Mouse (Mus musculus): Measurements from ENCODE around the gene Atp6v0a1. TPM values are rescaled to one million over a fixed set of nuclear protein-coding genes. Genes with fewer than 3 reads are reported as not detected.

Gene Atp6v0a1
- polyA plus RNA-seq, 1 experiment from 2014 or later, result 175 TPM

DNA sequence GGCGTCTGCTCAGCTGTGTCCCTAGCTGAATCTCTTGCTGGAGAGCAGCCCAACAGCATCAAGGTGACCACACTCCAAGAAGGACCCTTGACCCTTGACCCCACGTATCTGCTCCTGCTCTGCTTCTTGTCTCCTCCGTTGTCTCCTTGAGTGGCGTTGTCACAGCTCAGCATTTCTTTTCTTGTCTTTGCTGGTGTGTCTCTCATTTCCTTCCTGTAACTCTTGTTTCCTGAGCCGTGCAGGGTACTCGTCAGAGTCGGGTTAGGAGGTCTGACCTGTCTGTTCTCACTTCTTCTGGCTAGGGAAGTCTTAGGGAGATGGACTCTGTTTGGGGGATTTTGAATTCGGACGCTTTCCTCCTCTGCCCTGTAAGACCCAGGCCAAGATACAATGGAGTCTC is 37.2 kb downstream of the Atp6v0a1 start:
- no peaks in the 10 kb centered on the region for H3K27me3 ChIP-seq (ENCODE audit: control insufficient read depth, insufficient read depth, low read length)
- no peak overlapping the region for H3K4me3 ChIP-seq (ENCODE audit: low read depth, low read length)
- 81% methylated on average over 9 of the region's 9 CpGs for WGBS
- H3K4me1 ChIP-seq (ENCODE audit: control insufficient read depth, insufficient read depth, low read length), result no peaks in the 10 kb centered on the region
- no peak for ATAC-seq (ENCODE audit: low read depth)
- H3K36me3 ChIP-seq (ENCODE audit: control insufficient read depth, insufficient read depth, low read length), result peaks cover 97% of the 10 kb centered on the region
- no peak overlapping the region for H3K9ac ChIP-seq (replicated peaks; ENCODE audit: low read depth, low read length)
- H3K4me2 ChIP-seq (ENCODE audit: low read depth, low read length), result no peak overlapping the region
- no peaks in the 10 kb centered on the region for H3K9me3 ChIP-seq (ENCODE audit: control insufficient read depth, low read length)
- no peak overlapping the region for H3K27ac ChIP-seq (ENCODE audit: low read depth, low read length)

GRCm38 (mm10) chr11:101047502-101047901 is 38.2 kb downstream of the Atp6v0a1 start:
- Histone ChIP-seq H3K27me3 (ENCODE audit: control insufficient read depth, insufficient read depth, low read length) (no peaks in the 10 kb centered on the region), H3K9ac (replicated peaks; ENCODE audit: low read depth, low read length) (no peak overlapping the region), H3K9me3 (ENCODE audit: control insufficient read depth, low read length) (no peaks in the 10 kb centered on the region), H3K27ac (ENCODE audit: low read depth, low read length) (no peak overlapping the region), H3K4me2 (ENCODE audit: low read depth, low read length) (no peak overlapping the region), H3K4me3 (ENCODE audit: low read depth, low read length) (no peak overlapping the region), H3K4me1 (ENCODE audit: control insufficient read depth, insufficient read depth, low read length) (no peaks in the 10 kb centered on the region), H3K36me3 (ENCODE audit: control insufficient read depth, insufficient read depth, low read length) (peaks cover 94% of the 10 kb centered on the region)
- 86% methylated on average over 3 of the region's 3 CpGs for WGBS
- ATAC-seq (ENCODE audit: low read depth), result no peak

DNA sequence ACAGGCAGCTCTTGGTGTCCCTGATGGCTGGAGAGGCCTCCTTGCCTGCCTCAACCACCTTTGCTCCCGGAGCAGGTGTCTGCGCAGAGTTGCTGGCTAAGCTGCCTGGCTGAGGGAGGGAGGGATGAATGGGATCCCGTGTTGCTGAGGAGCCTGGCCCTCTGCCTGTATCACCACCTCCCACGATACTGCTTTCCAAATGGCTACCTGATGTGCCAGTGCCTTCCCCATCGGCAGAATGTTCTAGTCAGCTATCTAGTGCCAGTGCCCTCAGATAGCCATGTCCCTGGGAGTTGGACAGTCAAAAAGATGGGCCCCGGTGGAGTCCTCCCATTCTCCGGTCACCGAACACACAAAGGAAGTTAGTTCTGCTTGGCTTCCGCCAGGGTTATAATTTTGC is 41.1 kb downstream of the Atp6v0a1 start:
- Histone ChIP-seq H3K27me3 (ENCODE audit: control insufficient read depth, insufficient read depth, low read length) (no peaks in the 10 kb centered on the region), H3K36me3 (ENCODE audit: control insufficient read depth, insufficient read depth, low read length) (peaks cover 79% of the 10 kb centered on the region), H3K9ac (replicated peaks; ENCODE audit: low read depth, low read length) (no peak overlapping the region), H3K4me2 (ENCODE audit: low read depth, low read length) (no peak overlapping the region), H3K4me1 (ENCODE audit: control insufficient read depth, insufficient read depth, low read length) (no peaks in the 10 kb centered on the region), H3K4me3 (ENCODE audit: low read depth, low read length) (no peak overlapping the region), H3K9me3 (ENCODE audit: control insufficient read depth, low read length) (no peaks in the 10 kb centered on the region), H3K27ac (ENCODE audit: low read depth, low read length) (no peak overlapping the region)
- 85% methylated on average over 9 of the region's 9 CpGs for WGBS
- no peak for ATAC-seq (ENCODE audit: low read depth)

GRCm38 (mm10) chr11:101051051-101051493 is 41.8 kb downstream of the Atp6v0a1 start:
- ATAC-seq (ENCODE audit: low read depth), result no peak
- H3K36me3 ChIP-seq (ENCODE audit: control insufficient read depth, insufficient read depth, low read length), result peaks cover 79% of the 10 kb centered on the region
- no peak overlapping the region for H3K27ac ChIP-seq (ENCODE audit: low read depth, low read length)
- H3K4me1 ChIP-seq (ENCODE audit: control insufficient read depth, insufficient read depth, low read length), result no peaks in the 10 kb centered on the region
- H3K27me3 ChIP-seq (ENCODE audit: control insufficient read depth, insufficient read depth, low read length), result no peaks in the 10 kb centered on the region
- H3K4me3 ChIP-seq (ENCODE audit: low read depth, low read length), result no peak overlapping the region
- H3K9me3 ChIP-seq (ENCODE audit: control insufficient read depth, low read length), result no peaks in the 10 kb centered on the region
- no peak overlapping the region for H3K9ac ChIP-seq (replicated peaks; ENCODE audit: low read depth, low read length)
- WGBS, result 90% methylated on average over 6 of the region's 6 CpGs
- no peak overlapping the region for H3K4me2 ChIP-seq (ENCODE audit: low read depth, low read length)

DNA sequence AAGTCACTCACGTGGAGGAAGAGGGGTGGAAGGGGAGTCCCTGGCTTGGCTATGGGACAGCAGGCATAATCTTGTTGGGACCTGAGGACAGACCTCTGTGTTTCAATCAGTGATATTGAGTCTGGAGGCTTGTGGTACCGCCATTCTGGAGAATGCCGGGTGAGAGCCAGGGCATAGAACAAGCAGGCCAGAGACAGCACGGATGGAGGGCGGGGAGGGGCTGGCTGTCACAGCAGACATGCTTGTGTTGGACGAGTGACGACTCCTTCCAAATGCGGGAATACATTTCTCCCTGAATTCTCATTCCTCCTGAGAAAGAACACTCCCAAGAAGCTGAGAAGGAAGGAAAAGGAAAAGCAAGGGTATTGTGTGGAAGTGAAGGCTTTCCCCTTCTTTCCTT is 42.4 kb downstream of the Atp6v0a1 start:
- WGBS, result 88% methylated on average over 8 of the region's 8 CpGs
- no peak for ATAC-seq (ENCODE audit: low read depth)
- H3K36me3 ChIP-seq (ENCODE audit: control insufficient read depth, insufficient read depth, low read length), result peaks cover 79% of the 10 kb centered on the region
- no peaks in the 10 kb centered on the region for H3K27me3 ChIP-seq (ENCODE audit: control insufficient read depth, insufficient read depth, low read length)
- H3K9ac ChIP-seq (replicated peaks; ENCODE audit: low read depth, low read length), result no peak overlapping the region
- H3K9me3 ChIP-seq (ENCODE audit: control insufficient read depth, low read length), result no peaks in the 10 kb centered on the region
- H3K4me1 ChIP-seq (ENCODE audit: control insufficient read depth, insufficient read depth, low read length), result no peaks in the 10 kb centered on the region
- no peak overlapping the region for H3K27ac ChIP-seq (ENCODE audit: low read depth, low read length)
- H3K4me2 ChIP-seq (ENCODE audit: low read depth, low read length), result no peak overlapping the region
- H3K4me3 ChIP-seq (ENCODE audit: low read depth, low read length), result no peak overlapping the region

DNA sequence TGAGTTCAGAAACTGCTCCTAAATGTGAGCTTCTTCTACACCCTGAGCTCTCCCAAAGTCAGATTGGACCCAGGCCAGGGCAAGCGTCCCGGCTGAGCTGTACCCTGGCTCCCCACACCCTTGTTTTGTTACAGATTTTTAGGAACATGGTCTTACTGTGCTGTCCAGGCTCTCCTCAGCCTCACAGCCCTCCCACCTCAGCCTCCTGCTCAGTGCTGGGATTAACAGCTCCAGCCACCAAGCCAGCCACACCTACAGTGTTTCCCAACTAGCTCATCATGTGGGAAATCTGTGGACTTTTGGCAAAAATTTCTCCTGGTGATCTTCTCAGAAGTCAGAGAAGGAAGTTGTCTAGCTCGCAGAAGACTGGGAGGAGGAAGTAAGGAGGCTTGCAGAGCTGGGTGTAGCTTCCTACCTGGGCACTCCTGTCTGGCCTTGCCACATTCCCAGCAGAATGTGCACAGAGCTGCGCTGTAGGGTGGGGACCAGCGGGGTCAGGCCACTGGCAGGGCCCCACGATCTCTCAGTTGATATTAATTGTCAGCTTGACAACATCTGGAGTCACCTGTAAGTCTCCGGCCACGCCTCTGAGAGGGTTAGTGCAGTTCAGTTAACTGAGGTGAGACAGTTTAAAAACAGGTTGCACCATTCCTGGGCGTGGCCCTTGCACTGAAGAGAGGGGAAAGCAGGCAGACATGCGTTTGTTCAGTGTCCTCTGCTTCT is 43.7 kb downstream of the Atp6v0a1 start:
- H3K9me3 ChIP-seq (ENCODE audit: control insufficient read depth, low read length), result no peaks in the 10 kb centered on the region
- no peaks in the 10 kb centered on the region for H3K4me1 ChIP-seq (ENCODE audit: control insufficient read depth, insufficient read depth, low read length)
- H3K27me3 ChIP-seq (ENCODE audit: control insufficient read depth, insufficient read depth, low read length), result no peaks in the 10 kb centered on the region
- no peak for ATAC-seq (ENCODE audit: low read depth)
- H3K36me3 ChIP-seq (ENCODE audit: control insufficient read depth, insufficient read depth, low read length), result peaks cover 74% of the 10 kb centered on the region
- no peak overlapping the region for H3K4me2 ChIP-seq (ENCODE audit: low read depth, low read length)
- peak overlapping the region; percentile 5; the same call in 1 of the 2 replicates for H3K27ac ChIP-seq (ENCODE audit: low read depth, low read length)
- no peak overlapping the region for H3K4me3 ChIP-seq (ENCODE audit: low read depth, low read length)
- H3K9ac ChIP-seq (replicated peaks; ENCODE audit: low read depth, low read length), result no peak overlapping the region
- 92% methylated on average over 10 of the region's 10 CpGs for WGBS

- no peaks in the 10 kb centered on the region for H3K27me3 ChIP-seq (ENCODE audit: control insufficient read depth, insufficient read depth, low read length)
- H3K36me3 ChIP-seq (ENCODE audit: control insufficient read depth, insufficient read depth, low read length), result peaks cover 64% of the 10 kb centered on the region
- H3K4me2 ChIP-seq (ENCODE audit: low read depth, low read length), result no peak overlapping the region
- H3K4me1 ChIP-seq (ENCODE audit: control insufficient read depth, insufficient read depth, low read length), result no peaks in the 10 kb centered on the region
- H3K9me3 ChIP-seq (ENCODE audit: control insufficient read depth, low read length), result no peaks in the 10 kb centered on the region
- H3K4me3 ChIP-seq (ENCODE audit: low read depth, low read length), result no peak overlapping the region
- no peak overlapping the region for H3K9ac ChIP-seq (replicated peaks; ENCODE audit: low read depth, low read length)
- no peak for ATAC-seq (ENCODE audit: low read depth)
- 100% methylated on average over 1 of the region's 1 CpGs for WGBS
- no peak overlapping the region for H3K27ac ChIP-seq (ENCODE audit: low read depth, low read length)
Observed at GRCm38 (mm10) chr11:101053974-101054373, 44.7 kb downstream of the Atp6v0a1 start.

DNA sequence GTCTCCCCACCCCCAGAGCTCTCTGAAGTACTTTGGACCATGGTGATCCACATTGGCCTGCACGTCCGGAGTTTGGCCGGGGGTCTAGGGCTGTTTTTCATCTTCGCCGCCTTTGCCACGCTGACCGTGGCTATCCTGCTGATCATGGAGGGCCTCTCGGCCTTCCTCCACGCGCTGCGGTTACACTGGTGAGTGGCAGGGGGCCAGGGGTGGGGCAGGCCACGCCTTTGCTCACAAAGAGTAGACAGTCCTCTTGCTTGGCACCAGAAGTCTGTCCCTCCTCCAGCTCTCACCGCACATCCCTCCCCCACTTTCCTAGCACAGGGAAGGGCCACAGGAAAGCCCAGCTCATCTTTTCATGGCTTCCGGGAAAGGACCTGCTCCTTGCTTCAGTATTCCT is 46.2 kb downstream of the Atp6v0a1 start:
- H3K4me2 ChIP-seq (ENCODE audit: low read depth, low read length), result no peak overlapping the region
- WGBS, result 88% methylated on average over 14 of the region's 14 CpGs
- ATAC-seq (ENCODE audit: low read depth), result no peak
- H3K4me1 ChIP-seq (ENCODE audit: control insufficient read depth, insufficient read depth, low read length), result no peaks in the 10 kb centered on the region
- no peaks in the 10 kb centered on the region for H3K27me3 ChIP-seq (ENCODE audit: control insufficient read depth, insufficient read depth, low read length)
- no peak overlapping the region for H3K9ac ChIP-seq (replicated peaks; ENCODE audit: low read depth, low read length)
- peaks cover 62% of the 10 kb centered on the region for H3K36me3 ChIP-seq (ENCODE audit: control insufficient read depth, insufficient read depth, low read length)
- no peak overlapping the region for H3K27ac ChIP-seq (ENCODE audit: low read depth, low read length)
- H3K9me3 ChIP-seq (ENCODE audit: control insufficient read depth, low read length), result no peaks in the 10 kb centered on the region
- no peak overlapping the region for H3K4me3 ChIP-seq (ENCODE audit: low read depth, low read length)

GRCm38 (mm10) chr11:101056885-101057284 is 47.6 kb downstream of the Atp6v0a1 start:
- no peak overlapping the region for H3K4me3 ChIP-seq (ENCODE audit: low read depth, low read length)
- no peak overlapping the region for H3K9ac ChIP-seq (replicated peaks; ENCODE audit: low read depth, low read length)
- no peak for ATAC-seq (ENCODE audit: low read depth)
- no peaks in the 10 kb centered on the region for H3K27me3 ChIP-seq (ENCODE audit: control insufficient read depth, insufficient read depth, low read length)
- peaks cover 56% of the 10 kb centered on the region for H3K36me3 ChIP-seq (ENCODE audit: control insufficient read depth, insufficient read depth, low read length)
- H3K9me3 ChIP-seq (ENCODE audit: control insufficient read depth, low read length), result no peaks in the 10 kb centered on the region
- no peak overlapping the region for H3K4me2 ChIP-seq (ENCODE audit: low read depth, low read length)
- 73% methylated on average over 8 of the region's 8 CpGs for WGBS
- H3K4me1 ChIP-seq (ENCODE audit: control insufficient read depth, insufficient read depth, low read length), result no peaks in the 10 kb centered on the region
- no peak overlapping the region for H3K27ac ChIP-seq (ENCODE audit: low read depth, low read length)

Data from neural tube, embryonic 14.5 days (tissue).